Mouse (Mus musculus): ENCODE results near the gene Igdcc3. TPM values are rescaled to one million over a fixed set of nuclear protein-coding genes. Genes with fewer than 3 reads are reported as not detected.
"Not testable (repeated sequence)": the region's sequence is repeated elsewhere in the genome, so short reads cannot be mapped to it uniquely, and the experiment has no call there.

Igdcc3 gene
- polyA plus RNA-seq, 1 experiment from 2014 or later: 4.1 TPM

DNA sequence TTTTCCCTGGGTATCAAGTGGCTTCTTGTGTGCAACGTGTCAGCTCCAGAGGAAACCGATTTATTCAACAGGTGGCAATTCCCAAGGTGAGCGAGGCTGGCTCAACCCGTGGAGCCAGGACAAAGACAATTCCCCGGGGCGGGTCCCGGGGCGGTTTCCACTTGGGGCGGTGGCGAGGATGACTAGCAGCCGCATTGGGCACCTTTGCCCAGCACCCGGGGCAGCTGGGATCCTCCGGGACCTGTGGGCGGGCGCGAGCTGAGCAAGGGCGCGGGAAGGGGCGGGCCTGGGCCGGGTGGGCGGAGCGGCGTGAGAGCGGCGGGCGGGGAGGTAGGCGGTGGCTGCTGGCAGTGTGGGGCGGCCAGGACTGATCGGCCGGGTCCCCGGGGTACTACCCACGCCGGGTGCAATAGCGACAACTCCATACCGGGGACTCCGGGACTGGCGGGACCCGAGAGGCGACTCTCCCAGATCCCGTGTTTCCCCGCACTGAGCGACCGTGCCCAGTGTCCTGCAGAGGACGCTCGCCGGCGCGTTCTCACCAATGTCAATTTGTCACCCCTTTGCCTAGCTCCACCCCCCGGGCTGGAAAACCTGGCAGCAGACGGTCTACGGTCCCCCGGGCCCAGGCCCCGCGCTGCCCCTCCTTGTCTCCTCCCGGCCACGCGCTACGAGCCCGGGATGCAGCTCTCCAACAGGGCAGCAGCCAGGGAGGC is 73.9 kb downstream of the Igdcc3 start:
- peak overlapping the region; percentile 64 for H3K4me3 ChIP-seq (ENCODE audit: low read depth, low read length)
- peak; percentile 86 for DNase-seq
- peak; percentile 94 for ATAC-seq (ENCODE audit: insufficient read depth)
- H3K4me2 ChIP-seq: peak overlapping the region; percentile 97
- TF ChIP-seq CTCF (IDR thresholded peaks at IDR 0.05; ENCODE audit: low read depth): peak; percentile 47
- H3K27me3 ChIP-seq (ENCODE audit: insufficient read depth, low read length): no peaks in the 10 kb centered on the region; the same call in 1 of the 2 replicates
- under 1% methylated on average over 56 of the region's 59 CpGs for WGBS
- peak overlapping the region; percentile 79 for H3K9ac ChIP-seq
- H3K27ac ChIP-seq (ENCODE audit: low read depth): peak overlapping the region; percentile 89
- no peaks in the 10 kb centered on the region for H3K9me3 ChIP-seq (ENCODE audit: low read depth, low read length)
- H3K36me3 ChIP-seq (ENCODE audit: insufficient read depth): no peaks in the 10 kb centered on the region
- 0 out of 2 replicates have a peak, but pooled peaks cover 4% of the 10 kb centered on the region for H3K4me1 ChIP-seq (ENCODE audit: insufficient read depth)

DNA sequence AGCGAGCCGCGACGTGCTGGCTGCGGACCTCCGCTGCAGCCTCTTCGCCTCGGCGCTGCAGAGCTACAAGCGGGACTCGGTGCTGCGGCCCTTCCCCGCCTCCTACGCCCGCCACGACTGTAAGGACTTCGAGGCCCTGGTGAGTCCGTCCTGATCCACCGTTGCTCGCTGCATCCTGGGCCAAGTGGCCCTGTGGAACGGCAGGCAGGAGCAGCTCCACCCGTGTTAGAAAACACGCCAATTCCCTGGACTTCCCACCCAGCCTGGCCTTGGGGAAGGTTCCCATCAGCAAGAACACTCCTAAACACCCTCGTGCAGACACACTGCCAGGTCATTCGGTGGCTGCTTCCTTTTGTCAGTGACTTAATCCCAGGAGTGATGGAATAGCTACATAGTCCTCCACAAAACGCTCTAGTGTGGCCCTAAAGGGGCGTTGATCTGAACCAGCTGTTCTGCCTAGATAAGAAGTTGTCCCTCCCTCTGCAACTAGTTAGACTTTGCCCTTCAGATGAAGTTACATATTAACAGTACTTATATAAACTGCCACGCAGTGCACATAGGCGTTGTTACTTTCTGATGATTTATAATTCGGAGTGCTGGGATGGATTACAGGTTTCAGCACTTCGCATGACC is 74.6 kb downstream of the Igdcc3 start:
- DNase-seq: peak; percentile 87
- no peak for TF ChIP-seq CTCF (IDR thresholded peaks at IDR 0.05; ENCODE audit: low read depth)

DNA sequence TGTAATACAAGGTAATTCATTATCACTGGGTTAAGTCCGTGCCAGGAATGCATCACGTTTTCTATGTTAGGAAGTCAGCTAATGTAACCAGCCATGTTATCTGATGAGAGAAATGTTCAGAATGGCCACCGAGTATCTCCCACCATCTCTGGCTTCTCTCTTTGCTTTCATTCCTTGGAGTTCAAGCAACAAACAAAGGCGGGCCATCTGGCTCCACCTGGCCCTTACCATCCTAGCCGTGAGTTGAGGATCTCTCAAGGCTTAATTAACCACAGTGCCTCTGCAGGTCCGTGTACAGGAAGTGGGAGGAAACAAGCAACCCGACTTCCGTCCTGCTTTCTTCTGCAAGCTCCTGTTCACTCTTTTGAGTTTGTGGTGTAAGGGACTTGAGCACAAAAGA is 76.0 kb downstream of the Igdcc3 start:
- Histone ChIP-seq H3K4me3 (ENCODE audit: low read depth, low read length) (no peak overlapping the region), H3K36me3 (ENCODE audit: insufficient read depth) (no peaks in the 10 kb centered on the region), H3K9me3 (ENCODE audit: low read depth, low read length) (no peaks in the 10 kb centered on the region), H3K4me2 (peak overlapping the region; percentile 97), H3K27ac (ENCODE audit: low read depth) (no peak overlapping the region; the same call in 1 of the 2 replicates), H3K4me1 (ENCODE audit: insufficient read depth) (0 out of 2 replicates have a peak, but pooled peaks cover 4% of the 10 kb centered on the region), H3K27me3 (ENCODE audit: insufficient read depth, low read length) (no peaks in the 10 kb centered on the region; the same call in 1 of the 2 replicates), H3K9ac (no peak overlapping the region)
- no peak for TF ChIP-seq CTCF (IDR thresholded peaks at IDR 0.05; ENCODE audit: low read depth)
- WGBS: 40% methylated on average over 8 of the region's 8 CpGs
- ATAC-seq (ENCODE audit: insufficient read depth): no peak
- DNase-seq: no peak

More for the DNA sequence above, 74.6 kb downstream of the Igdcc3 start:
- Histone ChIP-seq H3K9me3 (ENCODE audit: low read depth, low read length) (no peaks in the 10 kb centered on the region), H3K27ac (ENCODE audit: low read depth) (peak overlapping the region; percentile 89), H3K4me3 (ENCODE audit: low read depth, low read length) (peak overlapping the region; percentile 64), H3K36me3 (ENCODE audit: insufficient read depth) (no peaks in the 10 kb centered on the region), H3K27me3 (ENCODE audit: insufficient read depth, low read length) (no peaks in the 10 kb centered on the region; the same call in 1 of the 2 replicates), H3K4me1 (ENCODE audit: insufficient read depth) (0 out of 2 replicates have a peak, but pooled peaks cover 4% of the 10 kb centered on the region), H3K4me2 (peak overlapping the region; percentile 97), H3K9ac (peak overlapping the region; percentile 79)
- peak; percentile 71 for ATAC-seq (ENCODE audit: insufficient read depth)
- WGBS: 4% methylated on average over 28 of the region's 31 CpGs

DNA sequence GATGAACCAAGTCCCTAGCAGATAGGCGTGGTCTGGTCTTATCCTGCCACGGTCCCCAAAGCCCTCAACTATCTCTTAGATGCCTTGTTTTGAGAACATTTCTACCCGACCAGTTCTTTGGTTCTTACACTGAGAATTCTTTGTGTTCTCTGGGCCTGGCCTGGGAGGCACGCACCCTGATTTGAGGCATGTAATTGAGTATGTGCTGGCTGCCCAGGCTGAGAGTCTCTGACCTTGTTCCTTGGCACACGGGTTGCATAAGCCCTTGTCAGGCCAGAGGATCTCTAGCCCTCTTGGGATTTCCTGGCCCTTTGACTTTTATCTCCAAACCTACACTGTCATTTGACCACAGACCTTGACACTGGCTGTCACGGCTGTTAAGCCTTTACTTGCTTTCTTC is 76.7 kb downstream of the Igdcc3 start:
- Histone ChIP-seq H3K4me3 (ENCODE audit: low read depth, low read length) (no peak overlapping the region), H3K36me3 (ENCODE audit: insufficient read depth) (no peaks in the 10 kb centered on the region), H3K27ac (ENCODE audit: low read depth) (no peak overlapping the region), H3K9ac (no peak overlapping the region), H3K4me1 (ENCODE audit: insufficient read depth) (0 out of 2 replicates have a peak, but pooled peaks cover 4% of the 10 kb centered on the region), H3K4me2 (peak overlapping the region; percentile 97; the same call in 1 of the 2 replicates), H3K27me3 (ENCODE audit: insufficient read depth, low read length) (no peaks in the 10 kb centered on the region; the same call in 1 of the 2 replicates), H3K9me3 (ENCODE audit: low read depth, low read length) (no peaks in the 10 kb centered on the region)
- ATAC-seq (ENCODE audit: insufficient read depth) (no peak), DNase-seq (no peak)
- WGBS: 62% methylated on average over 6 of the region's 6 CpGs
- TF ChIP-seq CTCF (IDR thresholded peaks at IDR 0.05; ENCODE audit: low read depth): no peak

DNA sequence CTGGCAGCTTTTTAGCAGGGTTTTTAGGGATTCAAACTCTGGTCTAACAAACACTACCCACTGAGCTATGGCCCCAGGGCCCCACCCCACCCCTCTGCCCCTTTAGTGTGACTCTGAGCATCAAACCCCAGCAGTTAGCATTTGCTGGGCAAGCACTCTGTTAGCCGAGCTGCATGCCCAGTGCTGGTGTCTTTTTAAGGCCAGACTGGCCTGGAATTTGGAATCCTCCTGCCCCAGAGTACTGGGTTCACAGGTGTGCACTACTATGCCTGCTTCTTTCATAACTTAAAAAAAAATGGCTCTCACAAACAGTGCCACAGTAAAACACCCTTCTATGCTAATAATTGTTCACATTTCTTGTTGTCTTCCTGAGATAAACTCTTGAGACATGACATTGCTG is 77.9 kb downstream of the Igdcc3 start:
- ATAC-seq (ENCODE audit: insufficient read depth) (no peak), DNase-seq (no peak)
- no peak overlapping the region for H3K4me3 ChIP-seq (ENCODE audit: low read depth, low read length)
- H3K4me2 ChIP-seq: no peak overlapping the region
- no peaks in the 10 kb centered on the region; the same call in 1 of the 2 replicates for H3K27me3 ChIP-seq (ENCODE audit: insufficient read depth, low read length)
- H3K9me3 ChIP-seq (ENCODE audit: low read depth, low read length): no peaks in the 10 kb centered on the region
- H3K36me3 ChIP-seq (ENCODE audit: insufficient read depth): no peaks in the 10 kb centered on the region
- H3K4me1 ChIP-seq (ENCODE audit: insufficient read depth): 0 out of 2 replicates have a peak, but pooled peaks cover 4% of the 10 kb centered on the region
- no peak overlapping the region for H3K9ac ChIP-seq
- no peak overlapping the region for H3K27ac ChIP-seq (ENCODE audit: low read depth)
- no peak for TF ChIP-seq CTCF (IDR thresholded peaks at IDR 0.05; ENCODE audit: low read depth)
- WGBS: 65% methylated on average over 1 of the region's 1 CpGs

DNA sequence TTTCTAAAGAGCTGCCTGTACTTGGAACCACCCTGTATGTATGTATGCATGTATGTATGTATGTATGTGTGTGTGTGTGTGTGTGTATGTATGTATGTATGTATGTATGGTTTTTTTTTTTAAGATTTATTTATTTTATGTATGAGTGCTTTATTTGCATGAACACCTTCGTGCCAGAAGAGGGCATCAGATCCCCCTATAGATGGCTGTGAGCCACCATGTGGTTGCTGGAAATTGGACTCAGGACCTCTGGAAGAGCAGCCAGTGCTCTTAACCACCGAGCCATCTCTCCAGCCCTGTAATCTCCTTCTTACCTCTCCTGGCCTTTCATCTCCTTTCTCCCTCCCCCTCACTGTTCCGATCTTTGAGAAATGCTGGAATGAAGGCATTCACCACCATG is 79.4 kb downstream of the Igdcc3 start:
- not testable (repeated sequence) for H3K36me3 ChIP-seq (ENCODE audit: insufficient read depth); DNase-seq; H3K9ac ChIP-seq; H3K4me2 ChIP-seq; H3K9me3 ChIP-seq (ENCODE audit: low read depth, low read length); H3K4me1 ChIP-seq (ENCODE audit: insufficient read depth); H3K4me3 ChIP-seq (ENCODE audit: low read depth, low read length); ATAC-seq (ENCODE audit: insufficient read depth); H3K27me3 ChIP-seq (ENCODE audit: insufficient read depth, low read length); H3K27ac ChIP-seq (ENCODE audit: low read depth)
- TF ChIP-seq CTCF (IDR thresholded peaks at IDR 0.05; ENCODE audit: low read depth): peak; percentile 32
- WGBS: 36% methylated on average over 3 of the region's 3 CpGs

DNA sequence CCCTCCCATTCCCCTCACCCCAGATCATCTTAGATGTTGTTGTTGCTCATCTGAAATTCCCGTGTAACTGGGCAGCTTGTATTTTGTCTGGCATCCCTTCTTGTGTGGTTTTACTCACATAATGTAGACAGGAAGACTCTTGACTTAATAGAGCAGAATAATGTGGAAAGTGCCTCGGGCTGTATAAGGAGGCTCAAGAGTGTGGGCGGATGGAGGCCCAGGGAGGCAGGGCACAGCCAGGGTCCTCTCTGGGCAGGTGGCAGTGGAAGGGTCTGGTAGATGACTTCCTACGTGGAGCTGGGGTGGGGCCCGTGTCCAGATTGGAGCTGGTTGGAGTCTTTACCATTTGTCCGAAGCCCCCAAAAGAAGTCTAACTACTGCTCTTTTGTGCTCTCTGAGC is 82.9 kb downstream of the Igdcc3 start:
- Histone ChIP-seq H3K4me1 (ENCODE audit: insufficient read depth) (no peaks in the 10 kb centered on the region), H3K36me3 (ENCODE audit: insufficient read depth) (no peaks in the 10 kb centered on the region), H3K4me2 (no peak overlapping the region), H3K9ac (no peak overlapping the region), H3K9me3 (ENCODE audit: low read depth, low read length) (no peaks in the 10 kb centered on the region), H3K27ac (ENCODE audit: low read depth) (no peak overlapping the region), H3K27me3 (ENCODE audit: insufficient read depth, low read length) (no peaks in the 10 kb centered on the region), H3K4me3 (ENCODE audit: low read depth, low read length) (no peak overlapping the region)
- 80% methylated on average over 6 of the region's 6 CpGs for WGBS
- ATAC-seq (ENCODE audit: insufficient read depth): no peak
- DNase-seq: no peak
- TF ChIP-seq CTCF (IDR thresholded peaks at IDR 0.05; ENCODE audit: low read depth): no peak

Data from lung, embryonic 14.5 days (tissue).